Mouse (Mus musculus) liver, embryonic 15.5 days (tissue): ENCODE measurements around the gene Adam23. TPM values are rescaled to one million over a fixed set of nuclear protein-coding genes. Genes with fewer than 3 reads are reported as not detected.

Experiments used
- ATAC-seq: fragments of 200-750 bp; cut with Nextera tagmentation; 2 replicates; pipeline ENCODE4 v1.8.0; 2017; ENCODE audit warnings: moderate number of reproducible peaks, mild to moderate bottlenecking, moderate library complexity; ENCODE audit not compliant: insufficient read depth
- H3K27ac ChIP-seq: fragments of 300-500 bp; sonication (generic); replicated peaks from 2 replicates; pipeline ENCODE4 v1.5.1; 2015; ENCODE audit warnings: mild to moderate bottlenecking, inconsistent platforms
- H3K27me3 ChIP-seq: fragments of 300-500 bp; sonication (generic); 2 replicates; pipeline ENCODE4 v1.6.1; 2015; ENCODE audit warnings: mild to moderate bottlenecking, inconsistent platforms
- H3K36me3 ChIP-seq: fragments of 300-500 bp; sonication (generic); replicated peaks from 2 replicates; pipeline ENCODE4 v1.6.1; 2015; ENCODE audit warnings: moderate library complexity, mild to moderate bottlenecking, inconsistent platforms
- H3K4me1 ChIP-seq: fragments of 300-500 bp; sonication (generic); replicated peaks from 2 replicates; pipeline ENCODE4 v1.6.1; 2015; ENCODE audit warnings: inconsistent platforms
- H3K4me2 ChIP-seq: fragments of 300-500 bp; sonication (generic); 2 replicates; pipeline ENCODE4 v1.6.1; 2015; ENCODE audit warnings: moderate library complexity, mild to moderate bottlenecking, inconsistent platforms
- H3K4me3 ChIP-seq: fragments of 300-500 bp; sonication (generic); replicated peaks from 2 replicates; pipeline ENCODE4 v1.5.1; 2015; ENCODE audit warnings: mild to moderate bottlenecking, inconsistent platforms
- H3K9ac ChIP-seq: fragments of 300-500 bp; sonication (generic); 2 replicates; pipeline ENCODE4 v1.6.1; 2015; ENCODE audit warnings: moderate library complexity, mild to moderate bottlenecking, inconsistent platforms
- H3K9me3 ChIP-seq: fragments of 300-500 bp; sonication (generic); replicated peaks from 2 replicates; pipeline ENCODE4 v1.6.1; 2016; ENCODE audit warnings: inconsistent platforms
- WGBS: fragments of 180-500 bp; shearing (Covaris S2); methylation state at CpG from one replicate; pipeline ENCODE4 v1.1.7; 2015; ENCODE audit warnings: mixed read lengths; ENCODE audit not compliant: insufficient replicate concordance; 5-methylcytosine and 5-hydroxymethylcytosine counted together
- polyA plus RNA-seq: library from polyadenylated mRNA; unstranded; fragments of >200 nt; fragmentation: Nextera tagmentation; extraction: Ambion mirVana; gene quantifications from 2 replicates; pipeline ENCODE4 v1.2.1, GENCODE M21; 2015

The Adam23 gene
- polyA plus RNA-seq, 1 experiment from 2014 or later = 0.33 TPM

DNA sequence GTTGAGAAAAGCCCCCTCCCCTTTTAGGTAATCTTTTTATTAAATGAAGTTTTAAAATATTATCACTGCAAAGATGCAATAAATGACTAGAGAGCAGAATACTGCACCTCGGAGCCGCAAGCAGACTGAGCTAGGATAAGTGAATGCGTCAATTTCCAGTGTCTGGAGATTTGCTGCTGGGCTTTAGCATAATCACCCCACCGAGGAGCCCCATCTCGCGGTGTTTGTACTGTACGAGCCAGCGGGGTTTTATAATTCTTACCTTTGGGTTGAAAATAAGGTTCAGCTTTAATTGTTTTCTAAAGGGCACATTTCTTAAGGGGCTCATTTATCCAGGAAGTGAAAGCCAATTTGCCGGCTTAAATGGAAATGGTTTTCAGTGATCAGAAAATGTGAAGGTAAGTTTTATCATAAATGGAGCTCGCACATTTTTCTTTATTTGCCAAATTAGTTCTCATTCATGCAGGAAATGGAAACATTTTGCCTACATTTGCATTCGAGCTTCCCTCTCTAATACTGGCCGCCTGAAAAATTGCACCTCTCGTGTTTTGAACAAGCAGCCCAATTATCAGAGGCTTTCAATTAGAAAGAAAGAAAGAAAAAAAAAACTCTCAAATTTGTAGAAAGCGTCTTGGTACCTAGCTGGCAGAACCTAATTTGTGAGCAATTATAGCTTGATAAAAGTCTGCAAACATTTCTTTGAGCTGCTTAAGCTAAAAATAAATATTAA, 94.4 kb downstream of the Adam23 start:
- no peaks in the 10 kb centered on the region for H3K36me3 ChIP-seq
- no peaks in the 10 kb centered on the region for H3K27me3 ChIP-seq
- H3K4me3 ChIP-seq = no peak overlapping the region
- no peak for ATAC-seq
- H3K4me2 ChIP-seq = no peak overlapping the region
- no peak overlapping the region for H3K9ac ChIP-seq
- no peaks in the 10 kb centered on the region for H3K9me3 ChIP-seq
- H3K4me1 ChIP-seq = no peaks in the 10 kb centered on the region
- WGBS = 66% methylated on average over 14 of the region's 14 CpGs
- H3K27ac ChIP-seq = no peak overlapping the region

DNA sequence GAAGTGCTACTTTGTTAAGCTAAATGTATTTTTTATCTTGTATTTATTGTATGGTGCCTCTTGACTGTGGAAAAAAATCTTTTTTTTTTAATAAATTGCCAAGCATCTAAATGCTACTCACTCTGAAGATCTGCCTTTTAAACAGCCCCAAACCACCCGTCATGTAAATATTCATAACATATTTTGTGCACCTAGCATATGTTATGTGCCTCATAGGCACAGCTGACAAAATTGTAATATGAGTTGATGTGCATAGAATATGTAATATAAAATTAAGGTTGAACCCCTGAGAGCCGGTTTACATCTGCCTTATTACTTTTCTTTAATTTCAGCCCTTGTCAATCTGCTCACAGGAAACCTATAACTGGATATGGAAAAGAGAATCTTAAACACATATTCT, 98.4 kb downstream of the Adam23 start:
- Histone ChIP-seq H3K27ac (no peak overlapping the region), H3K27me3 (no peaks in the 10 kb centered on the region), H3K36me3 (no peaks in the 10 kb centered on the region), H3K4me2 (no peak overlapping the region), H3K4me1 (no peaks in the 10 kb centered on the region), H3K9me3 (no peaks in the 10 kb centered on the region), H3K9ac (no peak overlapping the region), H3K4me3 (no peak overlapping the region)
- no peak for ATAC-seq
- 65% methylated on average over 2 of the region's 2 CpGs for WGBS

DNA sequence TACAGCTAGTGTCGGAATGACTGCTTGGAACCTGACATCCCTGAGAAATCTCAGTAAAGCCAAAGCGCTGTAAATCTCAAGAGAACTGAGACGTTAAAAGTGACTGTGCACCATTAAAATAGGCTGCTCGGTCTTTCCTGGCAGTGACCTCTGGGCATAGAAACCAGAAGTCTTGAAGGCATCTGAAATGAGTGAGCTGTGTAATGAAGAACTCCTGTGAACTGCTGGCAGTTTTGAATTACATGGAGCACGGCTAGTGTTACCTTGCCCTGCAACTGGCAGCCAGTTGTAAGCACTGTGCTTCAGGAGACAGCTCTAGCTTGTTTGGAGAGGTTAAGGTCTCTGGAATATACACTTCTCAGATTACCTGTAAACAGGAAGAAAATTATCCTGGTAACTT, 107.3 kb downstream of the Adam23 start:
- Histone ChIP-seq H3K9me3 (no peaks in the 10 kb centered on the region), H3K4me3 (no peak overlapping the region), H3K4me1 (no peaks in the 10 kb centered on the region), H3K27ac (no peak overlapping the region), H3K9ac (no peak overlapping the region), H3K27me3 (no peaks in the 10 kb centered on the region), H3K4me2 (no peak overlapping the region), H3K36me3 (no peaks in the 10 kb centered on the region)
- 49% methylated on average over 5 of the region's 5 CpGs for WGBS
- no peak for ATAC-seq

DNA sequence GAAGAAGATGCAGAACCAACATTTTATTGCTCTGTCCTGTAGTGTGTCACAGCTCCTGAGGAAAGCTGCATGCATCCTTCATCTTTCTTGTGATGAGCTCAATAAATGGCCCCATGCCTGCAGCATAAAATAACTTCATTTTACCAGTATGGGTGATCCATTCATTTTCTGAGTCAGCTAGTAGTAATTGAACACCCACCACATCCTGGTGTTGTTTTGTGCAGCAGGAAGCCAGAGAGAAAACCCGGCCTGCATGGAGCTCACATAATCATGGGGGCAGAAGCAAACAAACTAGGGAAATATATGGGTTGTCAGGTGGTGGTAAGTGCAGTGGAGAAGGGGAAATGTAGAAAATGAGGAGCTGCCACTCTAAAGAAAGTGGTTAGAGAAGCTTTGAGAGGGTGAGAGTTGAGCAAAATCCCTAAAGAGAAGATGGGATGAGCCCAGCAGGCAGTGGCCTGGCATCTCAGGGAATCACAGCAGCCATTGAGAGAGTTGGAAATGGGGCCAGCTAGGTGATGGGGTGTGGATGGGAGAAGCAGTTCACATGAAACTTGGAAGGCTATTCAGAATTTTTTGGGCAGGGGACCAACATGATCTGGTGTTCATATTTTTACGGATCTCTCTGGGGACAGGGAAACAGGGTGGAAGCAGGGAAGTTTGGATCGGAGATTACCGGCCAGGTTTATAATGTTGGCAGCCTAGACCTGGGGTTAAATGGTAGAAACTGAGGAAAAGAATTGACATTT, 116.3 kb downstream of the Adam23 start:
- Histone ChIP-seq H3K27ac (no peak overlapping the region), H3K9me3 (no peaks in the 10 kb centered on the region), H3K36me3 (no peaks in the 10 kb centered on the region), H3K27me3 (no peaks in the 10 kb centered on the region), H3K9ac (no peak overlapping the region), H3K4me1 (no peaks in the 10 kb centered on the region), H3K4me3 (no peak overlapping the region), H3K4me2 (no peak overlapping the region)
- WGBS = 61% methylated on average over 4 of the region's 4 CpGs
- no peak for ATAC-seq

DNA sequence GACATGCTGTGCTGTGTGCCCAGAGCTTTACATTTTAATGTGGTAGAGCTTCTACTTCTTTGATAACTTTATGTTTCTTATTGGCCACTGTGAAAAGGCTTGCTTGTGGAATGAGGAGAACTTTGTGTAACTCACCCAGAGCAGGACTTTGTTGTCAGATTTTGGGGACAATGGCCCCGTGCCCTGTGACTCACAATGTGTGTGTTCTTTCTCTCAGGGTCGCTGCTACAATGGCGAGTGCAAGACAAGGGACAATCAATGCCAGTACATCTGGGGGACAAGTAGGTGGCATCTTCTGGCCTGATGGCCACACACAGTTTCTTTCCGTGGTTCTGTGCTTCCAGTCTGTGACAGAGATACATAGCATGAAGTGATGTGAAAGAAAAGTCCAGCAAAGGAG, 118.2 kb downstream of the Adam23 start:
- no peak overlapping the region for H3K4me3 ChIP-seq
- H3K9me3 ChIP-seq = no peaks in the 10 kb centered on the region
- ATAC-seq = no peak
- WGBS = 47% methylated on average over 4 of the region's 4 CpGs
- no peak overlapping the region for H3K9ac ChIP-seq
- H3K27me3 ChIP-seq = no peaks in the 10 kb centered on the region
- H3K4me2 ChIP-seq = no peak overlapping the region
- no peaks in the 10 kb centered on the region for H3K4me1 ChIP-seq
- no peak overlapping the region for H3K27ac ChIP-seq
- H3K36me3 ChIP-seq = no peaks in the 10 kb centered on the region

DNA sequence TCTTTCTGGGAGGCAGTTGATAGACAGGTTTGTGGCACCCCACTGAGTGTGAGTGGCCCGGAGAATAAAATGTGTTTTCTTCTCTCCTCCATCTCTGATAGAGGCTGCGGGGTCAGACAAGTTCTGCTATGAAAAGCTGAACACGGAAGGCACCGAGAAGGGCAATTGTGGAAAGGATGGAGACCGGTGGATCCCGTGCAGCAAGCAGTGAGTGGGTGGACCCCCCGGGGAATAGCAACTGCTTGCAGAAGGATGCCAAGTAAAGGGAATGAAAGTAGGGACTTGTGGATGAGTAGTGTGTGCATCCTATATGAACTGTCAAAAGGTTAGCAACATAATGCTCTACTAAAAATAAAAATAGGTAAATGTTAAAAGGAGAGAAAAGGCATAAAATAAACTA, 120.8 kb downstream of the Adam23 start:
- no peaks in the 10 kb centered on the region for H3K4me1 ChIP-seq
- WGBS = 45% methylated on average over 7 of the region's 7 CpGs
- H3K9me3 ChIP-seq = no peaks in the 10 kb centered on the region
- no peak overlapping the region for H3K9ac ChIP-seq
- no peak overlapping the region for H3K4me2 ChIP-seq
- no peaks in the 10 kb centered on the region for H3K27me3 ChIP-seq
- no peak overlapping the region for H3K27ac ChIP-seq
- no peak overlapping the region for H3K4me3 ChIP-seq
- H3K36me3 ChIP-seq = no peaks in the 10 kb centered on the region
- ATAC-seq = no peak

DNA sequence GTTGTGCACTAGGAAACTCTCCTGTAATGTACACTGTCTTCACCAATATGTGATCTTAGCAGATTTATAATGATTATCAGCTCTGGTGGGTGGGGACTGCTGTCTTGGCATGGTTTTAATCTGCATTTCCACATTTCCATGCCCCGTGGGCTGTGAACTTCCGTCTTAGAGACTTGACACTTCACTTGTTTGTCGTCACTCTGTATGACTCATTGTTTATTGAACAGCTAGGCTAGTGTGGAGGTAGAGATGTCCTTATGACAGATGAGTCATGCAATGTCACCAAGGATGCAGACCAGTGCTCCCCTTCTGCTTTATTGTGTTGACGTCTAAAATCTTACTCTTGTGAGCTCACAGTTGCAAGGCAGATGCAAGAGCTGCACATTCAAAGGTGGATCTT, 121.3 kb downstream of the Adam23 start:
- Histone ChIP-seq H3K9me3 (no peaks in the 10 kb centered on the region), H3K4me1 (no peaks in the 10 kb centered on the region), H3K4me2 (no peak overlapping the region), H3K9ac (no peak overlapping the region), H3K27me3 (no peaks in the 10 kb centered on the region), H3K36me3 (no peaks in the 10 kb centered on the region), H3K27ac (no peak overlapping the region), H3K4me3 (no peak overlapping the region)
- no peak for ATAC-seq
- 29% methylated on average over 4 of the region's 4 CpGs for WGBS

DNA sequence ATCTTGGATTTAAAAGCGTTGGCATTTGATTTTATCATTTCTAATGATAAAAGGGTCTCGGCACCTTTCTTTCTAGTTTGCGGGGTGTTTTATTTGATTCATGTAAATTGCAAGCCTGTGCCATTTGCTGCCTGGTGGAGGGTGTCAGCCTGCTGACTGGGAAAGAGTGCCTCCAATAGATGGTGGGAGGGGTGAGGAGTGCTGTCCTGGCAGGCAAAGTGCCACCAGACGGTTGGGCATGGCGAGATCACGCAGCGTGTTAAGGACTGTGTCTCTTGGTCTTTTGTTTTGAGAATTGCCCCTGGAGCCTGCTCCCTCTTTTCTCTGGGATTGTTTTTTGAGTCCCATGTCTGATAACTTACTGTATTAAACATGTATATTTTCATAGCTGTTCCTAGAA, 126.5 kb downstream of the Adam23 start:
- no peaks in the 10 kb centered on the region for H3K4me1 ChIP-seq
- no peak overlapping the region for H3K27ac ChIP-seq
- H3K4me3 ChIP-seq = no peak overlapping the region
- H3K36me3 ChIP-seq = no peaks in the 10 kb centered on the region
- no peaks in the 10 kb centered on the region for H3K27me3 ChIP-seq
- H3K9ac ChIP-seq = no peak overlapping the region
- ATAC-seq = no peak
- 63% methylated on average over 7 of the region's 7 CpGs for WGBS
- H3K4me2 ChIP-seq = no peak overlapping the region
- H3K9me3 ChIP-seq = no peaks in the 10 kb centered on the region

DNA sequence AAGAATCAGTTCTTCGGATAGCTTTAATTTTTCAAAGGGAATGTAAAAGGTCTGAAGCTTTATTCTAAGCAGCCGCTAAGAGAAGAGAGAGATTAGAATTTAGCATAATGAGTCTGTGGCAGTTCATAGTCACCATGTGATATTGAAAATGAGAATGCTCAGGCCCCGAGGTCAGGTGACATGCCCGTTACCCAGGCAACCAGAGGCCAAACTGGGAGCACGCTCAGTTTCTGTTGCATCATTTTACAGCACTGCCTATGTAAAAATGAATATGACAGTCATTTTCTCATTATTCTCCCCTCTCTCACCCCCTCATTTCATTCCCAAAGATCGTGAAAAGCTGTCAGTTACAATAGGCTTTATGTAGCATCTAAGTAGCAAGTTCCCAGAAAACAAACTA, 127.7 kb downstream of the Adam23 start:
- WGBS = 59% methylated on average over 6 of the region's 6 CpGs
- no peaks in the 10 kb centered on the region for H3K9me3 ChIP-seq
- ATAC-seq = no peak

DNA sequence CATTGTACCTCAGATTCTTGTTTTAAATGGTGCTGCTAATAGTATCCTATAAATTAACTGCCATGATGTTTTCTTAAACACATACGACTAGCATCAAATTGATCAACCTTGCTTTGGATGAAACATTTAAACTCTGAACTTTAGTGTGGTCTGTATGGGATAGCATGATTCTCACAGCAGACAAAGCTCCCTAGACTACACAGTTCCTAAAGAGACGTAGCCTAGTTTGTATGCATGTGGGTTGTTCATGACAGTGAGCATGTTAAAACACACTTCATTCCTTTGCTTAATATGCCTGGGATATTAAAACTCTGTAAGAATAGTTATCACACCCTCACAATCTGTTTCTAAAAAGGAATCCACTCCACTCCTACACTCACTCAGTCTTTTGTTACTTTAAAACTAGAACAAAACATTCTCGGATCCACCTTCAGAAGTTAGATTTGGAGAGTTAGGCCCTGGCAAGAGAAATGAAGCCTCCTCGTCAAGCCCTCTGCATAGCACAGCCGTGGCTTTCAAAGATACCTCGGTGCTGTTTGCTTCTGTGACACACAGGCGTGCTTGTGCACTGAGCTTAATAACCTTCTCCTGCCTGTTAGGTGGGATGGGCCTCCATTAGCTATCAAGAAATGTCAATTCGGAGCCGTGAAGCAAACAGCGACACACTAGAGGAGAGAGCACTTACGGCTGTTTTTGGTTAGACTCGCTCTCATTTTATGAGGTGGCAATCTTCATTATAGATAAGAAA, 128.3 kb downstream of the Adam23 start:
- Histone ChIP-seq H3K36me3 (no peaks in the 10 kb centered on the region), H3K9me3 (no peaks in the 10 kb centered on the region), H3K9ac (no peak overlapping the region), H3K4me1 (no peaks in the 10 kb centered on the region), H3K4me3 (no peak overlapping the region), H3K4me2 (no peak overlapping the region), H3K27me3 (no peaks in the 10 kb centered on the region), H3K27ac (no peak overlapping the region)
- WGBS = 56% methylated on average over 12 of the region's 12 CpGs
- ATAC-seq = no peak

More for the DNA sequence above, 127.7 kb downstream of the Adam23 start:
- no peak overlapping the region for H3K9ac ChIP-seq
- no peak overlapping the region for H3K4me3 ChIP-seq
- no peaks in the 10 kb centered on the region for H3K27me3 ChIP-seq
- H3K4me1 ChIP-seq = no peaks in the 10 kb centered on the region
- H3K4me2 ChIP-seq = no peak overlapping the region
- H3K36me3 ChIP-seq = no peaks in the 10 kb centered on the region
- H3K27ac ChIP-seq = no peak overlapping the region

DNA sequence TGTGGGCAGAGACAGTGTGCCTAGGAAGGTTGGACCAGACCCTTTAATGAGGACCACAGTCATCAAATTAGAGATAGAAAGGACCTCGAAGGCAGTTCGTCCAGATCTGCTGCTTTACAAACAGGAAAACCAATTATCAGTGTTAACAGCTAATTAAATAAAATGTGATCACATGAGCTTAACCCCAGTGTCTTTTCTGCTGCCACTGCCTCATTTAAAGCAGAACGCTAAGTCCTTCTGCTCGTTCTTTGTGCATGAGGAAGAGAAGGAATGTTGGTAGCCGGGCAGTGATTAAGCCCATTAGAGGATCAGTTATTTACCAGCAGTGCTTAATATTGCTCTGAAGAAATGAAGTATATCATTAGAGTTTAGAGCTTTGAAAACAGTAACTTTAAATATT, 131.1 kb downstream of the Adam23 start:
- Histone ChIP-seq H3K4me3 (no peak overlapping the region), H3K36me3 (no peaks in the 10 kb centered on the region), H3K27me3 (no peaks in the 10 kb centered on the region), H3K27ac (no peak overlapping the region), H3K4me2 (no peak overlapping the region), H3K9ac (no peak overlapping the region), H3K9me3 (no peaks in the 10 kb centered on the region), H3K4me1 (no peaks in the 10 kb centered on the region)
- ATAC-seq = no peak
- WGBS = 55% methylated on average over 5 of the region's 5 CpGs
